Mouse (Mus musculus) limb, embryonic 11.5 days (tissue): ENCODE data around the gene Plcb3. TPM values are rescaled to one million over a fixed set of nuclear protein-coding genes. Genes with fewer than 3 reads are reported as not detected.
A peak's percentile ranks its signal among the peaks of the same experiment; 100 is the strongest.

Experiments used
- ATAC-seq: fragments of 200-750 bp; cut with Nextera tagmentation; 2 replicates; pipeline ENCODE4 v1.8.0; 2017; ENCODE audit warnings: low read depth; ENCODE audit not compliant: insufficient number of reproducible peaks, low FRiP score, low TSS enrichment
- DNase-seq: peaks from one replicate; pipeline ENCODE4 v3.0.0-alpha.2; 2015; ENCODE audit warnings: low spot score
- H3K27ac ChIP-seq: fragments of 300-500 bp; sonication (generic); replicated peaks from 2 replicates; pipeline ENCODE4 v1.5.1; 2014; ENCODE audit warnings: low read depth, mild to moderate bottlenecking, low read length
- H3K27me3 ChIP-seq: fragments of 300-500 bp; sonication (generic); 2 replicates; pipeline ENCODE4 v1.6.1; 2014; ENCODE audit warnings: mild to moderate bottlenecking, low read length, mixed read lengths; ENCODE audit not compliant: control insufficient read depth, insufficient read depth
- H3K36me3 ChIP-seq: fragments of 300-500 bp; sonication (generic); 2 replicates; pipeline ENCODE4 v1.6.1; 2014; ENCODE audit warnings: mild to moderate bottlenecking, low read length, moderate library complexity, mixed read lengths; ENCODE audit not compliant: control insufficient read depth, insufficient read depth
- H3K4me1 ChIP-seq: fragments of 300-500 bp; sonication (generic); 2 replicates; pipeline ENCODE4 v1.6.1; 2014; ENCODE audit warnings: low read length, mixed read lengths; ENCODE audit not compliant: control insufficient read depth, insufficient read depth
- H3K4me2 ChIP-seq: fragments of 300-500 bp; sonication (generic); 2 replicates; pipeline ENCODE4 v1.6.1; 2014; ENCODE audit warnings: low read depth, mild to moderate bottlenecking, moderate library complexity; ENCODE audit not compliant: severe bottlenecking
- H3K4me3 ChIP-seq: fragments of 300-500 bp; sonication (generic); 2 replicates; pipeline ENCODE4 v1.5.1; 2014; ENCODE audit warnings: low read depth, low read length
- H3K9ac ChIP-seq: fragments of 300-500 bp; sonication (generic); 2 replicates; pipeline ENCODE4 v1.6.1; 2014; ENCODE audit warnings: mild to moderate bottlenecking, low read length
- H3K9me3 ChIP-seq: fragments of 300-500 bp; sonication (generic); 2 replicates; pipeline ENCODE4 v1.6.1; 2016; ENCODE audit warnings: low read length; ENCODE audit not compliant: control insufficient read depth
- WGBS: fragments of 180-500 bp; shearing (Covaris S2); extraction: QIAGEN DNeasy Blood & Tissue Kit; methylation state at CpG from one replicate; pipeline ENCODE4 v1.1.7; 2014; 5-methylcytosine and 5-hydroxymethylcytosine counted together
- polyA plus RNA-seq: library from polyadenylated mRNA; unstranded; fragments of >200 nt; fragmentation: Nextera tagmentation; extraction: Ambion mirVana; gene quantifications from 2 replicates; pipeline ENCODE4 v1.2.1, GENCODE M21; 2014

Plcb3 gene
- polyA plus RNA-seq, 1 experiment from 2014 or later = 24.4 TPM

GRCm38 (mm10) chr19:6978639-6978974, 2.3 kb upstream of the Plcb3 start:
- peaks cover 17% of the 10 kb centered on the region for H3K36me3 ChIP-seq
- DNase-seq (no peak), ATAC-seq (no peak)
- peak overlapping the region; percentile 22; the same call in 1 of the 2 replicates for H3K9ac ChIP-seq
- no peak overlapping the region for H3K27ac ChIP-seq
- no peaks in the 10 kb centered on the region for H3K9me3 ChIP-seq
- H3K4me1 ChIP-seq = peaks cover 18% of the 10 kb centered on the region
- no peaks in the 10 kb centered on the region for H3K27me3 ChIP-seq
- peak overlapping the region; percentile 56; the same call in 1 of the 2 replicates for H3K4me3 ChIP-seq
- H3K4me2 ChIP-seq = peak overlapping the region; percentile 71; the same call in 1 of the 2 replicates
- 46% methylated on average over 3 of the region's 3 CpGs for WGBS

- Histone ChIP-seq H3K27ac (no peak overlapping the region), H3K36me3 (peaks cover 17% of the 10 kb centered on the region; the same call in 1 of the 2 replicates), H3K4me2 (no peak overlapping the region), H3K4me3 (0 out of 2 replicates have a peak overlapping the region, but pooled peaks have one; percentile 5), H3K9me3 (no peaks in the 10 kb centered on the region), H3K9ac (peak overlapping the region; percentile 22; the same call in 1 of the 2 replicates), H3K27me3 (no peaks in the 10 kb centered on the region), H3K4me1 (peaks cover 18% of the 10 kb centered on the region)
- 82% methylated on average over 13 of the region's 13 CpGs for WGBS
- ATAC-seq (no peak), DNase-seq (no peak)
Measured at GRCm38 (mm10) chr19:6977759-6978638, 1.7 kb upstream of the Plcb3 start.

GRCm38 (mm10) chr19:6974211-6975205, 1.8 kb downstream of the Plcb3 start, which contains the start of gene Ppp1r14b:
Gene Ppp1r14b (plus strand): TSS chr19:6974968.
- DNase-seq = peak; percentile 91
- under 1% methylated on average over 51 of the region's 84 CpGs for WGBS
- peaks cover 35% of the 10 kb centered on the region for H3K4me1 ChIP-seq

GRCm38 (mm10) chr19:6973581-6974190, 2.6 kb downstream of the Plcb3 start:
- Histone ChIP-seq H3K9me3 (no peaks in the 10 kb centered on the region), H3K27me3 (no peaks in the 10 kb centered on the region; the same call in 1 of the 2 replicates), H3K27ac (no peak overlapping the region), H3K4me3 (peak overlapping the region; percentile 54), H3K4me2 (peak overlapping the region; percentile 94), H3K4me1 (peaks cover 36% of the 10 kb centered on the region), H3K36me3 (peaks cover 9% of the 10 kb centered on the region; the same call in 1 of the 2 replicates), H3K9ac (no peak overlapping the region)
- ATAC-seq (no peak), DNase-seq (no peak)
- WGBS = 37% methylated on average over 12 of the region's 12 CpGs

More at GRCm38 (mm10) chr19:6974211-6975205, 1.8 kb downstream of the Plcb3 start, which contains the start of gene Ppp1r14b:
- peaks cover 9% of the 10 kb centered on the region; the same call in 1 of the 2 replicates for H3K36me3 ChIP-seq
- peak; percentile 40 for ATAC-seq
- H3K9ac ChIP-seq = peak within 1 kb of the TSS; percentile 68
- H3K27ac ChIP-seq = peak within 1 kb of the TSS; percentile 73
- peak within 1 kb of the TSS; percentile 94 for H3K4me2 ChIP-seq
- no peaks in the 10 kb centered on the region for H3K9me3 ChIP-seq
- no peaks in the 10 kb centered on the region for H3K27me3 ChIP-seq
- H3K4me3 ChIP-seq = peak within 1 kb of the TSS; percentile 54

GRCm38 (mm10) chr19:6972247-6972917, 3.9 kb downstream of the Plcb3 start:
- WGBS = 79% methylated on average over 13 of the region's 13 CpGs
- Histone ChIP-seq H3K27ac (no peak overlapping the region), H3K27me3 (no peaks in the 10 kb centered on the region; the same call in 1 of the 2 replicates), H3K4me1 (peaks cover 38% of the 10 kb centered on the region), H3K9ac (no peak overlapping the region), H3K9me3 (no peaks in the 10 kb centered on the region), H3K4me2 (no peak overlapping the region), H3K36me3 (peaks cover under 1% of the 10 kb centered on the region; the same call in 1 of the 2 replicates), H3K4me3 (no peak overlapping the region)
- DNase-seq (no peak), ATAC-seq (no peak)

GRCm38 (mm10) chr19:6971644-6972043, 4.6 kb downstream of the Plcb3 start:
- Histone ChIP-seq H3K4me3 (no peak overlapping the region), H3K4me1 (peaks cover 37% of the 10 kb centered on the region)
- DNase-seq = no peak

GRCm38 (mm10) chr19:6970460-6971085, 5.7 kb downstream of the Plcb3 start:
- Histone ChIP-seq H3K4me3 (peak overlapping the region; percentile 58), H3K27me3 (no peaks in the 10 kb centered on the region; the same call in 1 of the 2 replicates), H3K4me2 (peak overlapping the region; percentile 69), H3K4me1 (peaks cover 27% of the 10 kb centered on the region), H3K27ac (0 out of 2 replicates have a peak overlapping the region, but pooled peaks have one; percentile 8), H3K9ac (no peak overlapping the region), H3K9me3 (no peaks in the 10 kb centered on the region), H3K36me3 (peaks cover 2% of the 10 kb centered on the region; the same call in 1 of the 2 replicates)
- DNase-seq (no peak), ATAC-seq (no peak)
- WGBS = 23% methylated on average over 11 of the region's 11 CpGs

More at GRCm38 (mm10) chr19:6971644-6972043, 4.6 kb downstream of the Plcb3 start:
- H3K27ac ChIP-seq = no peak overlapping the region
- no peaks in the 10 kb centered on the region; the same call in 1 of the 2 replicates for H3K27me3 ChIP-seq
- no peak overlapping the region for H3K4me2 ChIP-seq
- no peak for ATAC-seq
- WGBS = 15% methylated on average over 6 of the region's 6 CpGs
- H3K9me3 ChIP-seq = no peaks in the 10 kb centered on the region
- no peak overlapping the region for H3K9ac ChIP-seq
- no peaks in the 10 kb centered on the region for H3K36me3 ChIP-seq
